Mouse (Mus musculus) neutrophil, adult 5-6 weeks (primary cell): ENCODE data around the gene Thnsl2. TPM values are rescaled to one million over a fixed set of nuclear protein-coding genes. Genes with fewer than 3 reads are reported as not detected.

Source experiments
- ATAC-seq: fragments of 151-379, 151-347 bp; 2 replicates; pipeline ENCODE4 v1.8.0; 2017; ENCODE audit warnings: mild to moderate bottlenecking, moderate TSS enrichment; ENCODE audit not compliant: insufficient number of reproducible peaks, poor library complexity, low FRiP score, severe bottlenecking; ENCODE audit errors: extremely low read depth
- total RNA-seq: library from RNA; stranded (forward); fragments of 200-1000 nt; gene quantifications from 2 replicates; pipeline ENCODE4 v1.2.3, GENCODE M21; 2017

Thnsl2 gene
- total RNA-seq, 1 experiment from 2014 or later = not detected

GRCm38 (mm10) chr6:71082084-71082483 lies 62.2 kb downstream of the Thnsl2 start:
- no peak for ATAC-seq

- no peak for ATAC-seq
Observed at GRCm38 (mm10) chr6:71081230-71081629, 63.0 kb downstream of the Thnsl2 start.

Other genes with a start within 250 kb of the Thnsl2 start
- gene Tex37, start 225.5 kb downstream of the Thnsl2 start, total RNA-seq = not detected in 2 replicates
- not detected in 2 replicates for gene Foxi3, start 187.9 kb downstream of the Thnsl2 start, total RNA-seq
- not detected in 2 replicates for gene Fabp1, start 55.4 kb upstream of the Thnsl2 start, total RNA-seq
- gene Krcc1, start 127.2 kb upstream of the Thnsl2 start, total RNA-seq = 102 and 114 TPM in 2 replicates
- not detected in 2 replicates for gene Smyd1, start 177.8 kb upstream of the Thnsl2 start, total RNA-seq
- 47.8 and 56.0 TPM in 2 replicates for gene Cd8b1, start 178.3 kb upstream of the Thnsl2 start, total RNA-seq
- 27.7 and 34.7 TPM in 2 replicates for gene Cd8a, start 229.0 kb upstream of the Thnsl2 start, total RNA-seq